17 mouse cellular contexts compared by ENCODE assay signal in the genomic region with DNA sequence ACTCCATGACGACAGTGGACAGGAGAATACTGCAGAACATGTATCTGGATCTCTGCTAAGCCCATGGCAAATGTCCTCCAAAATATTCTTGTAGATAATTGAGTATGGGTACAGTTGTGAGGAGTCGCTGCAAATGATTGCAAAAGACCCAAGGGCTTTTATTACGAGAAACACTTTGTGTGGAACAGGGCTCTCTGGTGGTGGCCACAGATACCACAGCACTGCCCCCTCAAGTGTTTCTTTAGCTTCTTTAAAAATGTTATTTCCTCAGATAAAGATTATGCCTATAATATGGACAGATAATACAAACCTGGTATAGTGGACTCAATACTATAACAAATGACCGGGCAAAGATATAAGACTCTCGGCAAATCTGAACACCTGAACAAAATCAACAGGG. TPM values are rescaled to one million over a fixed set of nuclear protein-coding genes. Genes with fewer than 3 reads are reported as not detected.
DNase-seq lines count a peak whose midpoint lies in the region; ATAC-seq and TF ChIP-seq lines count a peak whose summit lies in the region.
"Had no signal": no experiment of that assay in that cellular context is flagged by ENCODE, and none has a peak within 500 bp of the region (broad histone marks: within the 10 kb centered on the region; RNA-seq: fewer than 3 reads in every experiment).

No protein-coding gene starts in this region.

- intact Hi-C loops in heart, adult 2 months (cut with DNase I) = loop anchor here (2.0 to 5.0 kb wide), 3 partner anchors 43 to 185 kb away; partner anchors contain the start of gene Kalrn
- intact Hi-C loops in heart, postnatal 14 days (cut with DNase I) = loop anchor here (2.0 to 5.0 kb wide), 4 partner anchors 42 to 225 kb away; partner anchors contain the start of gene Kalrn

- no peak for DNase-seq in heart, adult 2 months
- DNase-seq in heart, postnatal 14 days = no peak
- DNase-seq in layer of hippocampus, adult 2 months (ENCODE audit: low spot score in 2 of 2) = no peak
- DNase-seq in layer of hippocampus, postnatal 36 days = no peak
- no peak for DNase-seq in midbrain, postnatal 0 days (ENCODE audit: low spot score)
- no peak for DNase-seq in urinary bladder, postnatal 4 days (ENCODE audit: low spot score in 2 of 2)
- DNase-seq: adrenal gland, adult 8-10 months; adrenal gland, postnatal 36 days; cerebellum, adult 2 months; cerebellum, postnatal 10 days; gastrocnemius, postnatal 36 days; heart, postnatal 10 days had no signal

- H3K4me2 ChIP-seq in midbrain, postnatal 0 days (ENCODE audit: low read depth, low read length, poor library complexity, severe bottlenecking) = no peak overlapping the region
- H3K4me2 ChIP-seq in midbrain, embryonic 13.5 days (replicated peaks) = no peak overlapping the region
- H3K4me2 ChIP-seq: forebrain, embryonic 13.5 days; hindbrain, embryonic 14.5 days had no signal

- H3K79me2 ChIP-seq in heart, adult 2 months (replicated peaks; ENCODE audit: control insufficient read depth, insufficient read depth, low read length) = no peaks in the 10 kb centered on the region

- WGBS in heart, adult 2 months = 84% methylated on average over 5 of the region's 5 CpGs
- 87% methylated on average over 5 of the region's 5 CpGs for WGBS in midbrain, postnatal 0 days
- 89% methylated on average over 5 of the region's 5 CpGs for WGBS in midbrain, embryonic 13.5 days

- TF ChIP-seq POLR2A in heart, adult 2 months (IDR thresholded peaks at IDR 0.05; ENCODE audit: insufficient read depth, low read depth, low read length) = no peak

- no peaks in the 10 kb centered on the region for H3K36me3 ChIP-seq in heart, adult 2 months (ENCODE audit: control insufficient read depth, insufficient read depth, low read length)
- H3K36me3 ChIP-seq in midbrain, postnatal 0 days (ENCODE audit: insufficient read depth, low read length) = no peaks in the 10 kb centered on the region
- H3K36me3 ChIP-seq in midbrain, embryonic 13.5 days = no peaks in the 10 kb centered on the region
- H3K36me3 ChIP-seq: embryonic facial prominence, embryonic 10.5 days; heart, embryonic 10.5 days had no signal

- no peak overlapping the region for H3K9ac ChIP-seq in heart, adult 2 months (ENCODE audit: low read depth, low read length)
- H3K9ac ChIP-seq in midbrain, postnatal 0 days (replicated peaks; ENCODE audit: low read length, poor library complexity, severe bottlenecking) = no peak overlapping the region
- no peak overlapping the region for H3K9ac ChIP-seq in midbrain, embryonic 13.5 days (replicated peaks)
- H3K9ac ChIP-seq: forebrain, embryonic 13.5 days; hindbrain, embryonic 14.5 days had no signal

- H3K9me3 ChIP-seq in midbrain, postnatal 0 days (ENCODE audit: low read length) = no peaks in the 10 kb centered on the region
- no peaks in the 10 kb centered on the region for H3K9me3 ChIP-seq in midbrain, embryonic 13.5 days
- H3K9me3 ChIP-seq: embryonic facial prominence, embryonic 10.5 days; forebrain, embryonic 13.5 days; heart, embryonic 10.5 days had no signal

- ATAC-seq in midbrain, postnatal 0 days (ENCODE audit: low FRiP score) = no peak
- no peak for ATAC-seq in midbrain, embryonic 13.5 days
- ATAC-seq: forebrain, embryonic 13.5 days had no signal

- TF ChIP-seq CTCF in heart, adult 2 months (IDR thresholded peaks at IDR 0.05) = peak; percentile 48
- TF ChIP-seq CTCF in layer of hippocampus, adult 2 months (conservative IDR thresholded peaks at IDR 0.05) = peak; percentile 68
- peak; percentile 44 for TF ChIP-seq CTCF in midbrain, postnatal 0 days (IDR thresholded peaks at IDR 0.05)

- no peak overlapping the region for H3K4me3 ChIP-seq in heart, adult 2 months
- no peak overlapping the region for H3K4me3 ChIP-seq in layer of hippocampus, adult 2 months
- no peak overlapping the region for H3K4me3 ChIP-seq in midbrain, postnatal 0 days (ENCODE audit: low read depth, low read length)
- no peak overlapping the region for H3K4me3 ChIP-seq in midbrain, embryonic 13.5 days (replicated peaks)
- H3K4me3 ChIP-seq: embryonic facial prominence, embryonic 10.5 days; forebrain, embryonic 13.5 days; heart, embryonic 10.5 days had no signal

- no peaks in the 10 kb centered on the region for H3K27me3 ChIP-seq in heart, adult 2 months (ENCODE audit: control insufficient read depth, insufficient read depth, low read length)
- no peaks in the 10 kb centered on the region for H3K27me3 ChIP-seq in midbrain, postnatal 0 days (ENCODE audit: insufficient read depth, low read length)
- no peaks in the 10 kb centered on the region for H3K27me3 ChIP-seq in midbrain, embryonic 13.5 days
- H3K27me3 ChIP-seq: forebrain, embryonic 13.5 days had no signal

- no peak for TF ChIP-seq EP300 in heart, adult 2 months (IDR thresholded peaks at IDR 0.05; ENCODE audit: insufficient read depth, low read depth, low read length)

- no peak overlapping the region for H3K27ac ChIP-seq in heart, adult 2 months
- no peak overlapping the region for H3K27ac ChIP-seq in layer of hippocampus, adult 2 months
- no peak overlapping the region for H3K27ac ChIP-seq in midbrain, postnatal 0 days (ENCODE audit: low read depth, low read length)
- H3K27ac ChIP-seq in midbrain, embryonic 13.5 days = no peak overlapping the region
- H3K27ac ChIP-seq: embryonic facial prominence, embryonic 10.5 days; forebrain, embryonic 13.5 days; heart, embryonic 10.5 days; hindbrain, embryonic 14.5 days had no signal

- peaks cover 8% of the 10 kb centered on the region for H3K4me1 ChIP-seq in heart, adult 2 months (ENCODE audit: control insufficient read depth, insufficient read depth, low read length)
- peaks cover 4% of the 10 kb centered on the region; the same call in 1 of the 2 replicates for H3K4me1 ChIP-seq in midbrain, postnatal 0 days (ENCODE audit: insufficient read depth, low read length)
- peaks cover 42% of the 10 kb centered on the region for H3K4me1 ChIP-seq in midbrain, embryonic 13.5 days (replicated peaks)

RNA-seq across cellular contexts. Expression of gene Kalrn, which starts 43.3 kb away (rescaled TPM):
- 10 to 100 TPM; 26.1 to 31.8 TPM for total RNA-seq in heart, adult 2 months (2021)
- 8.2 and 13.6 TPM in 2 replicates for polyA plus RNA-seq in heart, adult 2 months (2012; rRNA removed)
- total RNA-seq in heart, postnatal 14 days (2021) = 10 to 100 TPM; 29.5 to 33.7 TPM
- total RNA-seq in layer of hippocampus, adult 2 months (2021) = 100 to 1,000 TPM; 533 to 549 TPM
- 100 to 1,000 TPM; 472 to 547 TPM for total RNA-seq in layer of hippocampus, postnatal 36 days (2021)
- total RNA-seq in midbrain, postnatal 0 days (2014; rRNA removed) = 128 and 156 TPM in 2 replicates
- 18.2 and 23.6 TPM in 2 replicates for polyA plus RNA-seq in midbrain, postnatal 0 days (2015; fragmentation: Nextera tagmentation; extraction: Ambion mirVana)
- polyA plus RNA-seq in midbrain, embryonic 13.5 days (2015; fragmentation: Nextera tagmentation; extraction: Ambion mirVana) = 38.5 and 39.6 TPM in 2 replicates
